ENCODE assay signal across 17 mouse cellular contexts in the genomic region with DNA sequence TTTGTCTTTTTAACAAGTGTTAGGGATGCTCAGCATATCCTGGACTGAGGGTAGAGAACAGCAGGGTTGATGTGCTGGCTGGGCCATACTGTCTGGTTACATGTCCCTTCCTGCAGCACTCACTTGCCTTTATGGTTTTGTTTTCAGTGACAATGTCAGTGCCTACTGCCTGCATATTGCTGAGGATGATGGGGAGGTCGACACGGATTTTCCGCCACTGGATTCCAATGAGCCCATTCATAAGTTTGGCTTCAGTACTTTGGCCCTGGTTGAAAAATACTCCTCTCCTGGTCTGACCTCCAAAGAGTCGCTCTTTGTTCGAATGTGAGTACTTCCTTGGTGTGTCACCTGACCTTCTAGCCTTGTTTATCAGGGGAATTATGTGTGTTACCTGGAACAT.
"Had no signal": no experiment of that assay in that cellular context is flagged by ENCODE, and none has a peak within 500 bp of the region (broad histone marks: within the 10 kb centered on the region; RNA-seq: fewer than 3 reads in every experiment).

No protein-coding gene starts in this region.

- ATAC-seq: liver, postnatal 0 days; lung, postnatal 0 days; midbrain, embryonic 13.5 days; midbrain, embryonic 15.5 days had no signal

- H3K27me3 ChIP-seq: lung, embryonic 15.5 days; midbrain, embryonic 13.5 days; midbrain, embryonic 15.5 days; neural tube, embryonic 12.5 days; stomach, embryonic 15.5 days had no signal

- H3K4me2 ChIP-seq: lung, embryonic 15.5 days; midbrain, embryonic 11.5 days; midbrain, embryonic 13.5 days; midbrain, embryonic 15.5 days; neural tube, embryonic 12.5 days; stomach, embryonic 15.5 days had no signal

- H3K9me3 ChIP-seq: lung, embryonic 15.5 days; midbrain, embryonic 13.5 days; midbrain, embryonic 15.5 days; neural tube, embryonic 12.5 days; stomach, embryonic 15.5 days had no signal

- H3K27ac ChIP-seq: lung, embryonic 15.5 days; macrophage; midbrain, embryonic 13.5 days; midbrain, embryonic 15.5 days; neural tube, embryonic 12.5 days; stomach, embryonic 15.5 days; stomach, postnatal 0 days had no signal

- H3K9ac ChIP-seq: liver, postnatal 0 days; lung, embryonic 15.5 days; midbrain, embryonic 13.5 days; midbrain, embryonic 15.5 days; neural tube, embryonic 12.5 days; stomach, embryonic 15.5 days had no signal

- H3K4me3 ChIP-seq: lung, embryonic 15.5 days; midbrain, embryonic 13.5 days; midbrain, embryonic 15.5 days; neural tube, embryonic 12.5 days; stomach, embryonic 15.5 days had no signal

- DNase-seq: liver, postnatal 0 days; lung, adult 2 months; lung, postnatal 14 days; lung, postnatal 36 days; right cerebral cortex, postnatal 14 days; thymus, adult 2 months; thymus, postnatal 25 days; thymus, postnatal 4 days had no signal

- H3K36me3 ChIP-seq: midbrain, embryonic 13.5 days; midbrain, embryonic 15.5 days; stomach, embryonic 15.5 days had no signal

- H3K4me1 ChIP-seq: midbrain, embryonic 15.5 days; neural tube, embryonic 12.5 days; stomach, embryonic 15.5 days had no signal
